Mouse (Mus musculus) thymus, adult 2 months (tissue): ENCODE results near the gene Fam126a. TPM values are rescaled to one million over a fixed set of nuclear protein-coding genes. Genes with fewer than 3 reads are reported as not detected.

Source experiments
- DNase-seq: peaks from one replicate; pipeline ENCODE4 v3.0.0; 2021
- H3K27ac ChIP-seq: fragments of 200-500 bp; 2 replicates; pipeline ENCODE4 v1.5.1; 2012; ENCODE audit warnings: low read length, control low read depth; ENCODE audit not compliant: control insufficient read depth, insufficient read depth
- H3K27me3 ChIP-seq: fragments of 200-500 bp; 2 replicates; pipeline ENCODE4 v1.6.1; 2012; ENCODE audit warnings: mild to moderate bottlenecking, low read length, moderate library complexity, mixed read lengths; ENCODE audit not compliant: control insufficient read depth, insufficient read depth
- H3K36me3 ChIP-seq: fragments of 200-500 bp; 2 replicates; pipeline ENCODE4 v1.6.1; 2012; ENCODE audit warnings: mild to moderate bottlenecking, low read length, moderate library complexity; ENCODE audit not compliant: control insufficient read depth, insufficient read depth
- H3K4me1 ChIP-seq: fragments of 200-500 bp; replicated peaks from 2 replicates; pipeline ENCODE4 v1.6.1; 2012; ENCODE audit warnings: low read length; ENCODE audit not compliant: control insufficient read depth, insufficient read depth
- H3K4me3 ChIP-seq: fragments of 200-500 bp; 2 replicates; pipeline ENCODE4 v1.5.1; 2012; ENCODE audit warnings: mild to moderate bottlenecking, low read length, control low read depth, moderate library complexity; ENCODE audit not compliant: control insufficient read depth, insufficient read depth
- CTCF ChIP-seq: fragments of 200-500 bp; IDR thresholded peaks from 2 replicates; pipeline ENCODE4 v1.5.1; 2012; ENCODE audit warnings: mild to moderate bottlenecking, control low read depth, low read length, moderate library complexity, borderline replicate concordance; ENCODE audit not compliant: control insufficient read depth, poor library complexity, insufficient read depth; ENCODE audit errors: extremely low read depth
- POLR2A ChIP-seq: fragments of 200-500 bp; IDR thresholded peaks from 2 replicates; pipeline ENCODE4 v1.6.1; 2012; ENCODE audit warnings: mild to moderate bottlenecking, low read length, control low read depth, moderate library complexity; ENCODE audit not compliant: control insufficient read depth, poor library complexity, insufficient read depth; ENCODE audit errors: extremely low read depth
- WGBS: fragments of 180-500 bp; shearing (Covaris S2); methylation state at CpG from one replicate; pipeline ENCODE4 v1.1.7; 2018; 5-methylcytosine and 5-hydroxymethylcytosine counted together
- polyA plus RNA-seq: library from polyadenylated mRNA; depleted of rRNA; stranded (reverse); fragments of >200 nt; gene quantifications from 2 replicates; pipeline ENCODE4 v1.2.3, GENCODE M21; 2012

Fam126a gene
- polyA plus RNA-seq, 1 experiment: 4.8 TPM

- no peak overlapping the region for H3K27ac ChIP-seq
- TF ChIP-seq POLR2A (no peak), CTCF (no peak)
- DNase-seq: no peak
- WGBS: 92% methylated on average over 2 of the region's 2 CpGs
- no peaks in the 10 kb centered on the region for H3K36me3 ChIP-seq
- H3K4me3 ChIP-seq: no peak overlapping the region
- no peaks in the 10 kb centered on the region for H3K4me1 ChIP-seq
- no peaks in the 10 kb centered on the region for H3K27me3 ChIP-seq
Observed at GRCm38 (mm10) chr5:23902221-23902620, 128.3 kb downstream of the Fam126a start.

GRCm38 (mm10) chr5:23900190-23900589 is 130.3 kb downstream of the Fam126a start:
- H3K27me3 ChIP-seq: no peaks in the 10 kb centered on the region
- TF ChIP-seq POLR2A: no peak
- TF ChIP-seq CTCF: no peak
- WGBS: 84% methylated on average over 4 of the region's 4 CpGs
- H3K36me3 ChIP-seq: no peaks in the 10 kb centered on the region
- H3K4me3 ChIP-seq: no peak overlapping the region
- H3K27ac ChIP-seq: no peak overlapping the region
- no peak for DNase-seq
- H3K4me1 ChIP-seq: no peaks in the 10 kb centered on the region

GRCm38 (mm10) chr5:23893864-23894771 is 136.4 kb downstream of the Fam126a start:
- no peak for DNase-seq
- no peaks in the 10 kb centered on the region for H3K36me3 ChIP-seq
- TF ChIP-seq CTCF (no peak), POLR2A (no peak)
- H3K27ac ChIP-seq: no peak overlapping the region
- H3K27me3 ChIP-seq: no peaks in the 10 kb centered on the region
- whole genome bisulfite sequencing: 23% methylated on average over 11 of the region's 11 CpGs
- no peak overlapping the region for H3K4me3 ChIP-seq
- H3K4me1 ChIP-seq: no peaks in the 10 kb centered on the region

- H3K27me3 ChIP-seq: no peaks in the 10 kb centered on the region
- H3K36me3 ChIP-seq: no peaks in the 10 kb centered on the region
- DNase-seq: no peak
- H3K27ac ChIP-seq: no peak overlapping the region
- H3K4me1 ChIP-seq: no peaks in the 10 kb centered on the region
- no peak for TF ChIP-seq POLR2A
- TF ChIP-seq CTCF: no peak
- 90% methylated on average over 5 of the region's 5 CpGs for WGBS
- H3K4me3 ChIP-seq: no peak overlapping the region
Observed at GRCm38 (mm10) chr5:23893156-23893863, 137.2 kb downstream of the Fam126a start.

- Histone ChIP-seq H3K4me3 (no peak overlapping the region), H3K36me3 (no peaks in the 10 kb centered on the region), H3K27ac (no peak overlapping the region), H3K4me1 (no peaks in the 10 kb centered on the region), H3K27me3 (no peaks in the 10 kb centered on the region)
- TF ChIP-seq POLR2A: no peak
- no peak for TF ChIP-seq CTCF
- WGBS: 44% methylated on average over 10 of the region's 10 CpGs
- peak; percentile 50 for DNase-seq
Observed at GRCm38 (mm10) chr5:23890734-23891133, 139.8 kb downstream of the Fam126a start.

GRCm38 (mm10) chr5:23889461-23889860 is 141.0 kb downstream of the Fam126a start:
- no peaks in the 10 kb centered on the region for H3K4me1 ChIP-seq
- H3K27me3 ChIP-seq: no peaks in the 10 kb centered on the region
- no peak overlapping the region for H3K27ac ChIP-seq
- WGBS: 92% methylated on average over 4 of the region's 4 CpGs
- no peak overlapping the region for H3K4me3 ChIP-seq
- no peak for DNase-seq
- no peaks in the 10 kb centered on the region for H3K36me3 ChIP-seq
- TF ChIP-seq CTCF (no peak), POLR2A (no peak)
